Mouse (Mus musculus): ENCODE measurements at regions not wholly inside any gene's neighbourhood (a gene's known extent, or its start where the extent isn't known, plus 50 kb on each side); places are given as distances from the start of the nearest gene placed in this dataset.

DNA sequence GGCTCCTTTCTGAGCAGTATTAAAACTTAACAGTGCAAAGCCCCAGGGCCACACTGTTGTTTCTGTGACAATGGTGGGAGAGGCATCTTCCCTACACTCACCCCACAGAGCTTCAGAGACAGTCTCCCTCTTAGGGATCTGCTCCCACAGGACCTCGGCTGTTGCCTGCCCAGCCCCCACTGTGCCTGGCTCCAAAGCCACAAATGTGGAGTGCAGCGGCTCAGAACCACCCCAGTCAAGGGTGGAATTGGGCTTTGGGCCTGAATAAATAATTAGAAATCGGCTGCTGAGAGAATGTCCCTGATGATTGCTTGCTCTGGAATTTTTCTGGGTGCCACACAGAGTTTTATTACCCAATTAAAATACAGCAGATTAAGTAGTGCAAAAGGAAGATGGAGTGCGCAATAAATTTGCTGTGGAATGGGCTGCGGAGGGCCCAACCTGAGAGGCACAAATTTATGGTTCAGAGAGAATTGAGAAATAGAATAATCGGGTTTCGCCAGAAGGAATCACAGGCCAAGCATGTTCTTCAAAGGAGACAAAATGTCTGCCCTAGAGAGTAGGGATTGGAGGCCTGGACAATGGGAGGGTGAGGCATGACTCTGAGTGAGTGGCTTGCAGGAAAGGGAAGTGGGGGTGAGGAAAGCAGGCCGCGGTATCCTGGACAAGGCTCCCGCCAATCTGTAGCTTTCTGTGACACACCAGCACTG, 56.4 kb downstream of the Cd24a start:
- no peak for DNase-seq (ENCODE audit: low read depth, low spot score)

DNA sequence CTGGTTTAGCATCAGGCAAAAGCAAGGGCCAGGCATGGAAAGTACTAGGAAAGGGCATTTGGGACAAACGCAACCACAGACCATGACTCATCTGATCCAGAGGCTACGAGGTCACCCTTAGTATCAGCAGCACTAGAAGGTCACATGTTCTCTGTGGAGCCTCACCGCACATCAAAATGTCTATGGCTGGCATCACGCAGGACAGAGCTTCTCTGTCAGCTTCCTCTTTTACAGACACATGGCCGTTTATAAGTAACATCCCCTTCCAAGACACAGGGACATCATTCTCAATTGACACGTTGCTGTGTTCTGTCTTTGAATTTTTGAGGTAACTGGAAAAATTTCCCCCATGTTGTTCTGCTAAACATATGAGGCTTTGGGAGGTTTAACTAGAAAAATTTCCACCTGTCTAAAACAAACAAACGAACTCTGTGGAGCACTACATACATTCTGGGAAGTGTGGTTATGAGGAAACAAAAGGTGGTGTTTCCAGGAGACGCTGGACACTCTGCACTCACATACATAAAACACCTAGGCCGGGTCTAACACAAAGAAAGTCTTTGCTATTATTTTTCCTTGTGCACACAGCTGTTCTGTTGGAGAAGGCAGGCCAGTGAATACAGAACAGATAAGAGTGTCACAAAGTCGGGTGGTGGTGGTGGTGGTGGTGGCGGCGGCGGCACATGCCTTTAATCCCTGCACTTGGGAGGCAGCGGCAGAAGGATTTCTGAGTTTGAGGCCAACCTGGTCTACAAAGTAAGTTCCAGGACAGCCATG, 63.3 kb downstream of the Cd24a start:
- peak; percentile 13 for DNase-seq (ENCODE audit: low read depth, low spot score)

DNA sequence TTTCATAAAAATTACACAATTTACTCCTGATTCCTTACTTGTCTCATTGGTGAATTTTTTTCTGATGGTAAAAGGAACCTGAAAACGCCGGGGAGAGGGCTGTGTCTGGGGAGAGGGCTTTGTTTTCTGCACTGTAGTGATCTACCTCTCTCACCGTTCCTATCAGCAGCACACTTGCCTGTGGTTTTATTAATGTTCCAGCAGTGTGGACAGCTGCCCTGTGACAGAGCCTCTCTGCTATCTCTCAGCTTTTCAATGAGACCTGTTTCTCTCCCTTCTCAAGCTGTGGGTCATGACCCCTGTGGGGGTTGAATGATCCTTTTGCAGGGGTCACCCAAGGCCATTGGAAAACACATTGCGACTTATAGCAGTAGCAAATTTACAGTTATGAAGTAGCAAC, 68.2 kb downstream of the Cd24a start:
- no peak for DNase-seq (ENCODE audit: low read depth, low spot score)

DNA sequence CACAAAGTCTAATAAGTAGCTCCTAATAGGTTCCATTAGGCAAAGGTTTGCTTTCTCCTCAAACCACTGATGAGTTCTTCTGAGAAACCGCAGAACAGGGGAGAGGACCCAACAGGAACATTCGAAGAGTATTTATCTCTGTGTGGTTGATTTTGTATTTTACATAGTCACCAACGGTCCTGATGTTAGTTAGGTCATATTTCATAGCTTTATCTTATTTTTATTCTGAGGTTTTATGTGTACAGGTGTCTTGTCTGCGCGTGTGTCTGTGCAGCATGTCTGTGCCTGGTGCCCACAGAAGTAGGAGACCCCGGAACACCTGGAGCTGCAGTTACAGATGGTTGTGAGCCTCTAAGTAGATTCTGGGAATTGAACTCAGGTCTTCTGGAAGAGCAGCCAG, 68.9 kb downstream of the Cd24a start:
- no peak for DNase-seq (ENCODE audit: low read depth, low spot score)

DNA sequence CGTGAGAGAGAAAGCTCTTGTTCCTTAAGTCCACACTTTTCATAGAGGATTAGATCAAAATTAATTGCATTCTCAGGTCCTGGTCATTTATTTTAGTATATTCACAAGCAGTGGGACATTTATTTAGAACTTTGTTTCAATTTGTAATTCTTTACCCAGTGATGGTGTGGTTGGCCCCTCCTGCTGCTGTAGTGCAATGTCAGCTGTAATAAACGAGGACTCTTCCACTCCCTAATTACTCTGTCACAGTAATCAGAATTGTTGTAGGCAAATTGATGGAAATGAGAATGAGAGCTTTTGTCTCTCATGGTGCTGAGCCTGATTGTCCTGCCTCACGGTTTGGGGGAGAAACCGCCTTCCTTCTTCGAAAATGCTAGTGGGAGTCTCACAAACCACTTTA, 70.1 kb downstream of the Cd24a start:
- no peak for DNase-seq (ENCODE audit: low read depth, low spot score)

DNA sequence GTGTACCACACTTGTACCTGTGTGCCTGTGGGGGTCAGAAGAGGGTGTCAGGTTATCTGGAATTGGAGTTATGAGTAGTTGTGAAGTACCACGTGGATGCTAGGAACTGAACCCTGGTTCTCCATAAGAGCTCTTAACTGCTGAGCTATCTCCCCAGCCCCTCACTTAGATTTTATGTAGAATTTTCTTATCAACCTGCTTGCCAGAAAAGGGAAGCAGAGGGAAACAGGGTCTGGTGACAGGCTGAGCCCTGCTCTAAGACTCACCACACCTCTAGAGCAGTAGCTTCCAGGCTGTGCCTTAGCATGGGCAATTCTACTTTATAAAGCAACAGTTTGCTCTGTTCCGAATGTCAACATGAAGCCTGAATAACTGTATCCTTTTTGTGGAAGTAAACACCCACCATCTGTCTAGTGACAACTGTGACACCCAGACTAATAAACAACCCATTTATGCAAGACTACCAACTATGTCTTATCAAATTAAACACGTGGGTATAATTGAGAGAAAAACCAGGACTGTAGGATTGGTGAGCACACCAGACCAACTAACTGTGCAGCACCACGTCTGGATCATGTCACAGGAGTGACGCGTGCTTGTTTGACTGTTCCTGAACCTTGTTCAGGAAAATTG, 70.8 kb downstream of the Cd24a start:
- no peak for DNase-seq (ENCODE audit: low read depth, low spot score)

DNA sequence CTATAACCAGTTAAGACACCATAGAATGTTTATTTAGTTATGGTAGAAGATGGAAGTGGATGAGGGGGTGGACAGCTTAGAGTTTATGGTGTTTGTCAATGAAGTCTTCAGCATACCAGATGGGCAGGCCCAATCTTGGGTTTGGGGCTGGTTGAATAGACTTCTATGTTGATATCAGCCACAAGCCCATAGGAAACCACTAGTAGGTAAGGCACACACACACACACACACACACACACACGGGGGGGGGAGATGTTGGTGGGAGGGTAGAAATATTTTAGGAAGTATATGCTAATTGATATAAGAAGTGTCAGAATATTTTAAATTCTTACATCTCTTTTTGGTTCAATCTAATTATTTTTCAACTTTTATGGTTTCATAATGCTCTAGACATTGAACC, 72.4 kb downstream of the Cd24a start:
- no peak for DNase-seq (ENCODE audit: low read depth, low spot score)

DNA sequence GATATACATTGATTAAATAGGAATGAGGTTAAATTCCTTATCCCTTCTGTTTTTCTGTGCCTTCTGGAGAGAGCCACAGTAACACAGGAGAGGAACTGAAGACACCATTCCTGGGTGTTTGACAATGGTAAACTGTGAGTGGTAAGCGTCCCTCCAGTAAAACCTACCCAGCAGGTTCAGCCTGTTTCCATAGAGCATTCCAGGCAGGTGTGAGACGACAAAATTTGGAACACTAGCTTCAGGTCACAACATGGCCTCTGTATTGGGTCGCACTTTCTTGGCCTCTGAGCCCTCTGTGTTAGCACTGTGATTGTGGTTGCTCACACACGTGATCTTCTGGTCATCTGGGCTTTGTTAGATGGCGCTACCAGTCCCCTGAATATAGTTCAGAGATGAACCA, 73.4 kb downstream of the Cd24a start:
- no peak for DNase-seq (ENCODE audit: low read depth, low spot score)

DNA sequence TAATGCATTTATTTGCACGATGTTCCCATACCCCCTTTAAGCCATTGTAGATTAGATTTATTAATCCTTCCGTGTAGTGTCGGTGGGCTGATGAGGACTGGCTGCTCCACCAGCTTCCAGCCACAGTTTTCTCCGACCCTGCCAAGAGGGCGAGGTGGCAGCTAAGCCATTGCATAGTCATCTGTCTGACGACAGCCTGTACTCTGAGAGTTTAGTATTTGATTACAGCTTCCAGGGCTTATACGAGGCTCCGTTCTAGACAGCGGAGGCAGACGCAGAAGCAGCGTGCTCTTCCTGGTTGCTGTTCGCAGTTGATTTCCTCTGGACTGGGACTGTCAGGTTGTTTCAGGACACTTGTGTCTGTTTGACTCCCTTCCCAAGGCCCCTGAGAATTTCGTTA, 73.8 kb downstream of the Cd24a start:
- no peak for DNase-seq (ENCODE audit: low read depth, low spot score)

DNA sequence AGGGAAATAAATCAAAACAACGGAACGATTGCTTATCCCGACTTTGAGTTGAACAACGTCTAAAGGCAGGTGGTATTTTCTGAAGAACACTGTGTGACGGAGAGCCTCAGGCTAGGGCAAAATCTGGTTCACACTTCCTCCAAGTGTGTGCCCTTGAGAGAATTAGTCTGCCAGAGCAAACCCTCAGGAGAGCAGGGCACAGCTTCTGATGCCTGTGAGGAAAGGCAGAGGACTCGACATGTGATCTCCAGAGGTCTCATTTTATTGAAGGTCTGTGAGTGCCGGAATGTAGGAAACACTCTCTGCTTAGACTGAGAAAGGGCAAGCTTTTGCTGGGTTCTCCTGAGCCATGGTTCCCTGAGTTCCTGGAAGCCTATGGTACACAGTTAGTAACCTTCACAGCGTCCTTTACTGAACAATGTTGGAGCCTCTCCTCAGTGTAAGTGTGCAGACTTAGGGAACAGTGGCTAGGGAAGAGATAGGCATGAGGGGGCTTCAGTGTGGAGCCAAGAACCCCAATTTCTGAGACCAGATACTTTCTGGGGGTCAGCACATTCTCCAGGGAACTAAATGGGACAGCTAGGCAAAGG, 77.1 kb downstream of the Cd24a start:
- DNase-seq (ENCODE audit: low read depth, low spot score), result no peak

DNA sequence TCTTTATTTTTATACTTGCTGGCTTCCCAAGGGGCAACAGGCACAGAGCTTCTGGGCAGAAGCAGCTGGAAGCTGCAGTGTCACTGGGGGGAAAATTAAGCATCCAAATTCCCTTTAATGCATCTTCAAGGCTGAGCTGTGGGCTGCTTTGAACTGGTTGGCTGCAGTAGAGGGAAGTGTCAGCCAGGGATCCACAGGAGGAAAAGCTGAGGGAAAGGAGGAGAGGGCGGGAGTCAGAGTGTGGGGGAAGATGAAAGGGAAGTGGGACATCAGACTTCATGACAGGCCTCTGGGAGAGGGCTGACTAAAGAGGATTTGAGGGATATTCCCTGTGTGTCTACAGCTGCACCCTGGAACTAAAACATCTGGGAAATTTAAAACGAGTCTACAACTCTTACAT, 77.6 kb downstream of the Cd24a start:
- no peak for DNase-seq (ENCODE audit: low read depth, low spot score)

DNA sequence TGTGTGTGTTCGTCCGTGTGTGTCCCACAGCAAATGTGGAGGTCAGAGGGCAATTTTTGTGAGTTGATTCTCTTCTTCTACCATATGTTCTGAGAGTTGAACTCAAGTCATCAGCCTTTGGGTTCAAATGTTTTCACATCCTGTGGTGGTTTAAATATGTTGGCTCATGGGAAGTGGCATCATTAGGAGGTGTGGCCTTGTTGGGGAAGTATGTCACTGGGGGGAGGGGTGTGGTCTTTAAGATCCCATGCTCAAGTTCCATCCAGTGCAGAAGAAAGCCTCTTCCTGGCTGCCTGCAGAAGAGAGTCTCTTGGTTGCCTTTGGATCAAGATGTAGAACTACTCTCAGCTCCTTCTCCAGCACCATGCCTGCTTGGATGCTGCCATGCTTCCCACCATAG, 78.1 kb downstream of the Cd24a start:
- no peak for DNase-seq (ENCODE audit: low read depth, low spot score)

DNA sequence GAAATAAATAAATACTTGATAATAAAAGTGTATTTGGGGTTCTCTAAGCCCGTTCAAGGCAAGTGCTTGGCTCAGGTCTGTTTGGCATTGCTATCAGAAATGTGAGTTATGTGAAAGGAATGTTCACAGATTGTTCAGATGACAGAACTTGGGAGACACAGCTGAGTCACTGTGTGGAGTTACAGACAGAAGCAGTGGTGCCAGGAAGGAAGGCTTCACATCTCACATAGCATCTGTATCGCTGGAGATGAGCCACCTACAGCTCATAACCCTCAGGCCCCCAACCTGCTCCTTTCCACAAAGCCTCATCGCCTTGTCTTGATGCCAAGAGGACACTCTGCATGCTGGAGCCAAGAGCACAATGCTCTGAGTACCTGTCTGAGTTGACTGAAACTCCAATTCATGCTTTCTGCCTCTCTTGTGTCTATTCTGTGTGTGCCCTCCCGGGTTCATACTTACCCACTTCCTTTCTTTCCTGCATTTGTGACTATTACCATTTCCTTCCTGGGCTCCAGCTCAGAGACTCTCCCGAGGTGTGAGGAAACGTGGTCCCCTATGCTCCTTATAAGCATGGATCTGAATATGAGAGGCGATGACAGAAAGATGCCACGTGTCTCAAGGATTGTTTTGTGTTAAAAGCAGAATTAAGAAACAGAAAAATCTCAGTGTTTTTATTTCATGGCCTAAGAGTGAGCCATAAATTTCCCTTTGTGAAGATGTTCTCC, 79.6 kb downstream of the Cd24a start:
- no peak for DNase-seq (ENCODE audit: low read depth, low spot score)

DNA sequence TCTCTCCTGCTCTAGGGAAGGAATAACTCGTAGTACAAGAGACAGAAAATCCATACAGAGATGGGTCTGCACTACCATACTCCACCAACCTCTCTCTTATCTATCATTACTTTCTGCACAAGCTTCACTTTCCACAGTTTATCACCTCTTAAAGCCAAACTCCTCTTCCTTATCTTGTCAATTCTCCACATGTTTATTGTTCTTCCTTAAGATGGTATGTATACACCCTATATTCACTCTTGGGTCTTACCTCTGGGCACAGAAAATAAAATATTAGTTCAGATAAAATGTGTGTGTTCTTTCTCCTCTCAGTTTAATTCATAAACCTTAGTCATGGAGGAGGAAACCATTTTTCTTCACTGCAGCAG, 80.1 kb downstream of the Cd24a start:
- DNase-seq (ENCODE audit: low read depth, low spot score), result no peak

DNA sequence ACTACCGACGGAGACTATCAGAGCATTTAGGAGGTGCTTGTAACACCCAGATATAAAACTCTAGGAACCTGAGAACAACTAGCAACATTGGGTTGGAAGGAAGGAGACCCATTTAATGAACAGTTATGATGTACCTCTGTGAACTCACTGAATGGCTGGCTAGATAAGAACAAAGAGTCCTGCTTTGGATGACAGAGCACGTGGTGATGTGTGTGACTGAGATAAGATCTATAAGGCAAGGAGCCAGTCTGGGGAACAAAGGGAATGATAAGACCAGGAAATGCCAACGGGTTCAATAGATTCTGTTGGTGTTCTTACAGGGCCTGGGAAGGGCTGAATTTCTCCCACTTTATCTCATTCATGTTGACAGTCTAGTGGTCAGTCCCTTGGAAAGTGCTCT, 86.8 kb downstream of the Cd24a start:
- DNase-seq (ENCODE audit: low read depth, low spot score), result no peak

DNA sequence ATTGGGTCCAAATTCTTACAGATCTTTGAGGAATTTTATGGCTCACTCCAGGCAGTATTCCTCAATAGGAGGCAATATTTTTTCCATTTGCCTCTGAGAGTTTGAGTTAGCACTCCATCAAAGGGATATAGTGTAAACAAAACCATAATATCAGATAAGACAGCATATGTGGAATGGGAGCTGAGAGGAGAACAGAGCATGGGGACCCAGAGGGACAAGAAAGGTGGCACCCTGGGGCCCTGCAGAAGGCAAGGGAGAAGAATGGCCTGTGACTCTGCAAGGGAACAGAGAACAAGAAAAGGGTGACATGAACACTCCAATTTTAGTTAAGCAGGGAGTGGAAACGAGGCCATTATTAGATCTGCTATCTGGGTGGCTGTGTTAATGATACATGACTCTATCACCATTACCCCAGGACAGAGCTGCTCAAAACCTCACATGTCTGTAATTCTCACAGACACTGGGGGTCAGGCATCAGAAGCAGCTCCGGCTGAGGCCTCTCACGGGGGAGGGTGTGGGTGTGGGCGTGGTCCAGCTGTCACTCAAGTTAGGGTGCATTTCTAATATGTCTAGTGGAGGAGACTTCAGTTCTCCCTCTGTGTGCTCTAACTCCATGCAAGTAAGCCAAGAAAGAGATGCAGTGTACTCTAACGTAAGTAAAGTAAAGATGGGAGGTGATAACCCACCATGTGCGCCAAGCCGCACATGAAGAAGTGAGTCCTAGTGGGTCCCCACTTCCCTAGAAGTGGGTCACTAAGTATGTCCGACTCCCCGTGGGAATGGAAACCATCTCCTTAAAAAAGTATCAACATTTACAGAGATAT, 88.4 kb downstream of the Cd24a start:
- peak; percentile 41 for DNase-seq (ENCODE audit: low read depth, low spot score)

DNA sequence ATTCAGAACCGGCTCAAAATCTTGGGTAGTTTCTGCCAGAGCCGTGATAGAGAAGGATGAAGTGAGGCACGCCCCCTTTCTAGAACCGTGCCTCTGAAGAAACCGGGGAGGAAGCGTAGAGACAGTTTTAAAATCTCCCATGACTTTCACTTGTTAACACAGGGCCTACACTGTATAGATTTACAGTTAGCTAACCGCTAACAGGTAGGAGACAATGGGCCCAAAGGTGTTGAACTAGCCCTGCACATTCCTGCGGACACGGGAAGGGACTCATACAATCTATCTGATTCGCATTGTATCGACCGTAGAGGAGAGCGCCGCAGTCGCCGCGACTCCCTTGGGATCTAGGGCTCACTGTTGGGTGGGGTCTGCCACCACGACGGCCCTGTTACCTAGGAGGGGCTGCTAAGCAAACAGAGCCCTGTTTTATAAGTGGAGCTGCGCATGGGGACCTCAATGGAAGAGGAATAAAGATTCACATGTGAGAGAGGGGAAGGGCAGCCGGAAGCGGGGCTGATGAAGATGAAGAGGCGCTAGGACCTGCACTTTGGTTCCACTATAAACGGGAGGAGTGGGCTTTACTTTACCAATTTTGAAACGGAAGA, 89.1 kb downstream of the Cd24a start:
- peak; percentile 45 for DNase-seq (ENCODE audit: low read depth, low spot score)

DNA sequence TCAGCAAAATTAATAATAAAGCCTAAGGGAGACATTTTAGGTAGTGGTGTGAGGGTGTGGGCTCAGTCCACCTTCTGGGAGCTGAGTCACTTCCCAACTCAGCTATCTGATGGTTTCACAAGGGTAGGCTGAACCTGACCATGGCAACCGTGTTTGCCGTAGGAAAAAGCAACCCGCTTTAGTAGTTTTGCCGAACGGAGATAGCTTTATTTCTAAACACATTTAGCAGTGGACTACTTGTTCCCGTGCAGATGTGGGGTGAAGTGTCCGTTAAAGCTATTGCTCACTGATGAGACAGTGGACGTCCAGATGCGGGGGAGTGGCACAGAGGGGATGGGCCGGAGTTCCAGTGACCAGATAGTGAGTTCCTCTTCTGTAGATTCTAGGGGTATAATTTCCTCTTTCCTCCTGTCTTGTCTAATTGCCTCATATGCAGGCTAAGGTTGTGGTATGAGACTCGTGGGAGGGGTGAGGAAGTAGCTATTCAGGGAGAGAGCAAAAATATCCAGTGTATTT, 89.7 kb downstream of the Cd24a start:
- DNase-seq (ENCODE audit: low read depth, low spot score), result peak; percentile 59

DNA sequence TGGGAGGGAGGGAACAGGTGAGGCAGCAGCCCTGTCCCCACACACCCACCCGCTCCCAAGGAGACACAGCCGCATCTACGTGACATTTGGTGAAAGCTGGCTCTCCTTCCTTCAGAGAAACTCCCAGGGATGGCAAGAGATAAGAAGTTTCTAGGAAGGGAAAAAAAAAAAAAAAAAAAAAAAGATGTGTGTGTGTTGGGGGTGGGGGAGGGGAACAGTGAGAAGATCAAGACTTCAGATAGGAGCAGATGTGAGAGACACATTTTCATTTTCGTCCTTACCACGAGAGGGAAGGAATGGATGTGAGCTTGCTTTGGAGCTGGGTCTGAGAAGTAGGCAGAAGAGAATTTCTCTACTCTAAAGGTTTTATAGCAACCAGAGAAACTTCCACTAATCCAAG, 91.4 kb downstream of the Cd24a start:
- no peak for DNase-seq (ENCODE audit: low read depth, low spot score)

DNA sequence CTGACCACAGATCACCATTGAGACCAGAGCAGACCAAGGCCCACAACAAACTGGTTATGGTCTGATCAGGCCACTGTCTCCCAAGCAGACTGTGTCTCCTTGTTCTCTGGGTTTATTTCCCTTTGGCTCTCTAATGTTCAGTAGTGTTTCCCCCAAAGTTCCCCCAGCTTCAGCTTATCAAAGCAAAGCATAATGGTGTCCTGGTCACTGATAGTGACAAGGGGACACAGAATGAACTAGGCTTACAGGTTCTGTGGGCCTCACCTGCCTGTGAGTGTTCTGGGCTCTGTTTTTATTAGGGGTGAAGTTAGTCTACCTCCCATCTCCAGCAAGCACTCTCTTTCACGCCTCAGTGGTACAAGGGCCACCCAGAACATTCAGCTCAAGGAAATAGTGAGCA, 92.7 kb downstream of the Cd24a start:
- no peak for DNase-seq (ENCODE audit: low read depth, low spot score)

Measured in A20 (cell line).